Mouse (Mus musculus): Measurements from ENCODE around the gene Cntn1. TPM values are rescaled to one million over a fixed set of nuclear protein-coding genes. Genes with fewer than 3 reads are reported as not detected.

Cntn1 gene
- polyA plus RNA-seq, 1 experiment: 0.40 TPM

DNA sequence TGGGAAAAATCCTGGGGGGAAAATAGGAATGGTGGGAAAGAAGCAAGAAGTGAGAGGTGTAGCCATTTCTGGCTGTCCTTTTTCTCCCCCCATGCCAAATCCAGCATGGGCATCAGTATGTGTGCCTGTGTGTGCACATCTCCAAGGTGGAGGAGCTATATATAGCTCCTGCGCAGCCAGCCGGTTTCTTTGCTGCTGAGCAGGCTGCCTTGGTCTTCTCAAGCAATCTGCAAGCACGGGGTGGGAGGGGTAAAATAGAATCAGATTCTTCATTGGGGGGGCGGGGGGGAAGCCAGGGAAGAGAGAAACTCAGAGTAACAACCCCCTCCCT lies 1.1 kb downstream of the Cntn1 start:
- TF ChIP-seq POLR2A (IDR thresholded peaks at IDR 0.05; ENCODE audit: low read depth, low read length): no peak
- no peak for TF ChIP-seq CTCF (IDR thresholded peaks at IDR 0.05; ENCODE audit: borderline replicate concordance, insufficient read depth, low read length)
- no peak overlapping the region for H3K4me3 ChIP-seq (ENCODE audit: insufficient read depth, low read length)
- no peak overlapping the region for H3K27ac ChIP-seq (ENCODE audit: insufficient read depth, low read length)
- H3K4me1 ChIP-seq (ENCODE audit: control insufficient read depth, insufficient read depth, low read length): no peaks in the 10 kb centered on the region

DNA sequence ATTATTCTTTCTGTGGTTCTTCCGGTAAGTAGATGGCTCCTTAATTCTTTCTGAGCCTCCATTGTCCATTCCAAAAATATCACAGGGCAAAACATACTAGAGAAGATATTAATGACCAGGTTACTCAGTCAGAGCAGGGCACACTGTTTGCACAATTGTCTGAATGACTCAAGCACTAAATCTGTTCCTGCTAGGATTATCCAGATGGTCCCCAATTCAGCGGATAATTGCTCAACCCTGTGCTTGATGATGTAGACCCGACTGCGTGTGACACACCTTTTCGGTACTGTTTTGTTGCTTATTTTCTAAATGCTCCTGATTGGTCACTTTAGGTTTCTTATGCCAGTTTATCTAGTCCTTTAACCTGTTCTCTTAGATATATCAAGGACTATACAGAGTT lies 6.6 kb downstream of the Cntn1 start:
- H3K27ac ChIP-seq (ENCODE audit: insufficient read depth, low read length): no peak overlapping the region
- TF ChIP-seq CTCF (IDR thresholded peaks at IDR 0.05; ENCODE audit: borderline replicate concordance, insufficient read depth, low read length) (no peak), POLR2A (IDR thresholded peaks at IDR 0.05; ENCODE audit: low read depth, low read length) (no peak)
- no peak overlapping the region for H3K4me3 ChIP-seq (ENCODE audit: insufficient read depth, low read length)
- H3K4me1 ChIP-seq (ENCODE audit: control insufficient read depth, insufficient read depth, low read length): no peaks in the 10 kb centered on the region

DNA sequence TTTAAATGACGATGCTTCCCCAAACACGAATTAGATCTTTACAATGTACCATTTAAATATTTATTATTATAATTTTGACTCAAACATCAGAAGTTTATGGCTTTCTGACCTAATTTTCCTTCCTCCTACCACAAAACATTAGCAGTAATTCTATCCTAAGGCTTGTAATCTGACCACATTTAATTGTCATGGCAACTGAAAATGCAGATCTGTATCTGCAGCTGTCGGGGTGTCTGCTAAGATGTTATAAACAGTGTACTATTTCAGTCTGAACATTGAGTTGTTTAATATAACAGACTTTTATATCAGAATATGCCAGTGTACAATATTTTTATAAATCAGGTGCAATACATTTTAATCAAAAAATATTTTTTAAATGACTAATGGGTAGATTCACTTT lies 10.0 kb downstream of the Cntn1 start:
- no peak for TF ChIP-seq CTCF (IDR thresholded peaks at IDR 0.05; ENCODE audit: borderline replicate concordance, insufficient read depth, low read length)
- no peak for TF ChIP-seq POLR2A (IDR thresholded peaks at IDR 0.05; ENCODE audit: low read depth, low read length)

DNA sequence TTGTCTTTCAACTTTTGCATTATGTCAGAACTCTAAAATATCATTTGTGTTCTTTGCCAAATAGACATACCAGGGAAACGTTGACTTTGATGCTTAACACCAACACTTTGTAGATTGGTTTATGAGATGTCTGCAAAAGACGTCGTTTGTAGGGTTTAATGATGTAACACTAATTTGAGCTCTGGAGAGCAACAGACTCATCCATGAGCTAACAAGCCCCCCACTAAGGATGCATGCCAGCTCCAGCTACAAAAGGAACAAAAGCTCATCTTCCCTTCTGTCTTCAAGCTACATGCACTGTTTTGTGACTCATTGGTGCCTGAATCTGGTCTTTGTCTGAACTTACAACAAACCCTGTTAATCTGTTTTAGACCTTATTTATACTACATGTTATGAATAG lies 28.5 kb downstream of the Cntn1 start:
- no peak overlapping the region for H3K27ac ChIP-seq (ENCODE audit: insufficient read depth, low read length)
- H3K4me3 ChIP-seq (ENCODE audit: insufficient read depth, low read length): no peak overlapping the region
- TF ChIP-seq CTCF (IDR thresholded peaks at IDR 0.05; ENCODE audit: borderline replicate concordance, insufficient read depth, low read length): no peak
- TF ChIP-seq POLR2A (IDR thresholded peaks at IDR 0.05; ENCODE audit: low read depth, low read length): no peak
- H3K4me1 ChIP-seq (ENCODE audit: control insufficient read depth, insufficient read depth, low read length): no peaks in the 10 kb centered on the region

More for the DNA sequence above, 10.0 kb downstream of the Cntn1 start:
- H3K4me3 ChIP-seq (ENCODE audit: insufficient read depth, low read length): no peak overlapping the region
- no peaks in the 10 kb centered on the region for H3K4me1 ChIP-seq (ENCODE audit: control insufficient read depth, insufficient read depth, low read length)
- H3K27ac ChIP-seq (ENCODE audit: insufficient read depth, low read length): no peak overlapping the region

DNA sequence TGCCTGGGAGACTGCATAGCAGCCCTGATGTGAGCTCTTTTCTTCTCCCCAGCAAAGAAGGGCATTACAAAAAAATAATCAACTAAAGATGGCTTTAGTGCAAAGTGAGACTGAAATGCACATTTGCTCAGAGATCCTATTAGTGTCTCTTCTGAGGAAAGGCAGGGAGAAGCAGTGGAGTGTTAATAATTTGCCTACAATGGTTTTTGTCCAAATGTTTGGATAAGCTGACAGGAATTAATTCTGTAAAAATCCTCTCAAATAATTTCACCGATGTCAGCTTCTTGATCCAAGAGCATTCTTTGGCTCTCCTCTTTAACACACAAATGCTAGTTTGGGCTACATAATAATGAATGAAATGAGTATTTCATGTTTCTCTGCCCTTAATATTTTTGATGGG lies 34.9 kb downstream of the Cntn1 start:
- Histone ChIP-seq H3K4me1 (ENCODE audit: control insufficient read depth, insufficient read depth, low read length) (no peaks in the 10 kb centered on the region), H3K27ac (ENCODE audit: insufficient read depth, low read length) (no peak overlapping the region), H3K4me3 (ENCODE audit: insufficient read depth, low read length) (no peak overlapping the region)
- TF ChIP-seq CTCF (IDR thresholded peaks at IDR 0.05; ENCODE audit: borderline replicate concordance, insufficient read depth, low read length) (no peak), POLR2A (IDR thresholded peaks at IDR 0.05; ENCODE audit: low read depth, low read length) (no peak)

DNA sequence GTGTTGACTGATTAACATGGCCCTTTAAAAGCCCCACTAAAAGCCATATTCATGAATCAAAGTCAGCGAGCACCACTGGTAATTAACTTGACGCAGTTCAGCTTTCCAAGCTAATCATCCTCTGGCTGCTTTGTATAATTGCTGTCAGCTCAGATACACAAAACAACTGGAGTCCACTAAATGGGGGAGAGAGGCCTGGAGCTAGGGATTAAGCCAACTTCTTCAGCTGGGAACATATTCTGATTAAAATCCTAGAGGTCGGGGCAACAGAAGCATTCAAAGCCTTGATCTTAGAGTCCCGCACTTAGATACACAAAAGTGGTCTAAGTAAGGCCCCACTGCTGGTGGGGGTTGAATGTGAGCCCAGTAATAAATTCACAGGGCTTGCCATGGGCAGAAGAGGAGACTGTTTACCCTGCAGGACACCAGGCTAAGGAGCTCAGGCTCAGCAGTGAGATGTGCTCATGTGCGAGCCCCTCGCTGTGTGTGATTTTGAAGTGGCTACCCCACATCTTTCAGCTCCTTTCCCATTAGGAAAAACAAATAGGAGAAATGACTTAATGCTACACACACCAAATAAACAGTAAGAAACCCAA lies 36.8 kb downstream of the Cntn1 start:
- no peak overlapping the region for H3K27ac ChIP-seq (ENCODE audit: insufficient read depth, low read length)
- TF ChIP-seq POLR2A (IDR thresholded peaks at IDR 0.05; ENCODE audit: low read depth, low read length): no peak
- no peak for TF ChIP-seq CTCF (IDR thresholded peaks at IDR 0.05; ENCODE audit: borderline replicate concordance, insufficient read depth, low read length)
- H3K4me3 ChIP-seq (ENCODE audit: insufficient read depth, low read length): no peak overlapping the region
- no peaks in the 10 kb centered on the region for H3K4me1 ChIP-seq (ENCODE audit: control insufficient read depth, insufficient read depth, low read length)

DNA sequence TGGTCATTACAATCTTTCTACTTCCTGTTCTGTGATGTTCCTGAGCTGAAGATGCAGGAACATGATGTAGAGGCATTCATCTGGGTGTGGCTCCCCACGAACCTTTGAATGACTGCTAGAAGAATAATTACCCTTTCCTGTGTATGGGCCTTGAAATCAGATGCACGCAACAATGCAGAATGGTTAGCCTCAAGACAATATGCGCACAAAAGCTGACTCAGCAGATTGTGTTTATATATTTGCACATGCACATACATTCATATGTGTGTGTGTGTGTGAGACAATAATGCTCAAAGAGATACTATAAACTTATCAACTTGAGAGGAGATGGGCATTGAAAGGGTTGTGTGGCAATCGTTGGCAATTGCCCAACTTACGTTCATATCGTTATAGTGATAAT lies 39.8 kb downstream of the Cntn1 start:
- H3K4me1 ChIP-seq (ENCODE audit: control insufficient read depth, insufficient read depth, low read length): no peaks in the 10 kb centered on the region
- H3K4me3 ChIP-seq (ENCODE audit: insufficient read depth, low read length): no peak overlapping the region
- no peak for TF ChIP-seq CTCF (IDR thresholded peaks at IDR 0.05; ENCODE audit: borderline replicate concordance, insufficient read depth, low read length)
- TF ChIP-seq POLR2A (IDR thresholded peaks at IDR 0.05; ENCODE audit: low read depth, low read length): no peak
- H3K27ac ChIP-seq (ENCODE audit: insufficient read depth, low read length): no peak overlapping the region

DNA sequence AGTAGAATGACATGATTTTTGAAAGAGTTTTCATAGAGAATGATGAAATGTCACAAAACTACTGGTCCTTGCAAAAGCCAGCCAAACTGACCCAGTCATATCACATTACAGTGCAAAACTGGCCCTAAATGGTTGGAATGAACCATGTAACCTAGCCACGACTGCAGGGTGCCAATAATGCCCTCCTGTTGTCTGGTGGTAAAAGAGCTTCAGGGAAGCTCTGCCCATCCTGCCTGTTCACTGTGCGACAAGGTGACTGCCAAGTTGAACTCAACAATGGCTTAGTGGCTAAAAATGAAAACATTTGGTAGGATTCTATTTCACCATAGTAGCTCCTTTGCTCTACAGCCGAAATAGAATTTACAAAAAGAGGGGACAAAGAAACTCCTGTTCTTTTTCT lies 41.1 kb downstream of the Cntn1 start:
- no peaks in the 10 kb centered on the region for H3K4me1 ChIP-seq (ENCODE audit: control insufficient read depth, insufficient read depth, low read length)
- TF ChIP-seq POLR2A (IDR thresholded peaks at IDR 0.05; ENCODE audit: low read depth, low read length) (no peak), CTCF (IDR thresholded peaks at IDR 0.05; ENCODE audit: borderline replicate concordance, insufficient read depth, low read length) (no peak)
- H3K27ac ChIP-seq (ENCODE audit: insufficient read depth, low read length): no peak overlapping the region
- H3K4me3 ChIP-seq (ENCODE audit: insufficient read depth, low read length): no peak overlapping the region

DNA sequence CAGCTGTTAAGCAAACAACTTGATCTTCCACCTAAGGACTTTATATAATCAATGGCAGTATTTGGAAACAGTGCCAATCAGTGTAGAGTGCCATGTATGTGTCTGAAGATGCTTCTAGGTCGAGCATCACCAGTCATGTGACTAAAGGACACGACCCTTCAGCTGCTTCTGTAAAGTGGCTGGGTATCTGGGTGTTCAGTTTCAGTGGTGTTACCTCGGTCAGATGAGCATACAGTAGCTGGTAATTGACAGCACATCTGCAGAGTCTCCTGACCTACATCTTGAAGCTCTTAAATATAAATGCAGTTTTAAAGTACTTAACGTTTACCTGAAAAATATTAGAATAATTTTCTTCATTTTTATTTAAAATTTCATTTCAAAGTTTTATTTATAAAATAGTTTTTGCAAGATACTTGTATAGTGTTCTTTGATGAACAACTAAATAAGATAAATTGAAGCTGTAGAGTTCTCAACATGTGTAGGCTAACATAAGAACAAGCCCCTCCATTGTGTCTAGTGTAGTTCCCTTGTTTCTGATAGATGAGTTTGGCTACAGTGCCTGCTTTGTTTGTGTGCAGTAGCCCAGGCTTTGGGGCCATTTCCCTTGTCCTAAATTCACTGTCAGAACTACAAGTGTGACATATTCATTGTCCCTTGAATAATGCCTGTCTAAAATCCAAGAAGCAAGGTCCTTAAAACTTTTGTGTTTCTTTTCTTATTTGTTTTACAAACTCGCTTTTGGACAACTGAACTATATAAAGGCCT lies 48.6 kb downstream of the Cntn1 start:
- H3K27ac ChIP-seq (ENCODE audit: insufficient read depth, low read length): no peak overlapping the region
- no peak overlapping the region for H3K4me3 ChIP-seq (ENCODE audit: insufficient read depth, low read length)
- TF ChIP-seq POLR2A (IDR thresholded peaks at IDR 0.05; ENCODE audit: low read depth, low read length) (no peak), CTCF (IDR thresholded peaks at IDR 0.05; ENCODE audit: borderline replicate concordance, insufficient read depth, low read length) (no peak)
- no peaks in the 10 kb centered on the region for H3K4me1 ChIP-seq (ENCODE audit: control insufficient read depth, insufficient read depth, low read length)

DNA sequence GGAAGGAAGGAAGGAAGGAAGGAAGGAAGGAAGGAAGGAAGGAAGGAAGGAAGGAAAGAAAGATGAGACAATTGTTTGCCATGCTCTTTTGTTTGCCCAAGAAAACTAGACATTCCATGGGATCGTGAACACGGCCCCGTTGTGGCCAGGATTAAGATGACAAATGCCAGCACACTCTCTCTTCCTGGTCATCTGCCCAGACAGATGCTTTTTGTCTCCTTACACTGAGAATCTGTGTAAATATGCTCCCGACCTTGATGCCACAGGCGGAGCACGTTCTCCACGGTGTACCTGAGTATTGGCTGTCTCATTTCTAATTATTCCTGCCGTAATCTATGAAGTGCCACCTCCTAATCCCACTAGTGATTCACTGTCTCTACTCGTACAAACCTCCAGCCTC lies 51.0 kb downstream of the Cntn1 start:
- no peak overlapping the region for H3K4me3 ChIP-seq (ENCODE audit: insufficient read depth, low read length)
- TF ChIP-seq POLR2A (IDR thresholded peaks at IDR 0.05; ENCODE audit: low read depth, low read length): no peak
- TF ChIP-seq CTCF (IDR thresholded peaks at IDR 0.05; ENCODE audit: borderline replicate concordance, insufficient read depth, low read length): no peak
- H3K4me1 ChIP-seq (ENCODE audit: control insufficient read depth, insufficient read depth, low read length): no peaks in the 10 kb centered on the region
- no peak overlapping the region for H3K27ac ChIP-seq (ENCODE audit: insufficient read depth, low read length)

Data from embryonic fibroblast, embryonic 13.5 days (primary cell).